Mouse (Mus musculus): ENCODE measurements around the gene Adrm1. TPM values are rescaled to one million over a fixed set of nuclear protein-coding genes. Genes with fewer than 3 reads are reported as not detected.

Adrm1 gene
- polyA plus RNA-seq, 1 experiment from 2014 or later: 277 TPM

DNA sequence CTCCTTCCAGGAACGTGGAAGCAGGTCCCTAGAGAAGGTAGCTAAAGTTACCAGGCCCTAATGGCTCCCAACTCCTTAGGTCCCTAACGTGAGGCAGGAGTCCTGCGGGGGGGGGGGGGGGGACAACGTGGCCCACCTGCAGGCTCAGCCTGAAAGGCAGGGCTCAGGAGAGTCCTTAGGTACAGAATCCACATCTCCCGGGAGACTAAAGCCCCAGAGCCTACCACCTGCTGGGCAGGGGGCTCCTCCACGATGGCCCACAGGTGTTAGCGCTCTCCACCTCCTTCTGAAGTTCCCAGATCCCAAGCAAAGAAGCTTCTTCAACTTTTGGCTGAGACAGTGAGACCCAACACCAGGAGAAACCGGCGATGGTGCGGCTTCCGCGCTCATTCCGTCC, 53.4 kb downstream of the Adrm1 start:
- WGBS: 1% methylated on average over 13 of the region's 13 CpGs
- H3K9me3 ChIP-seq (replicated peaks): no peaks in the 10 kb centered on the region
- peak overlapping the region; percentile 77 for H3K4me3 ChIP-seq
- peaks cover 73% of the 10 kb centered on the region for H3K27me3 ChIP-seq (ENCODE audit: low read depth, poor library complexity, severe bottlenecking)
- peaks cover 65% of the 10 kb centered on the region for H3K4me1 ChIP-seq
- peak overlapping the region; percentile 79; the same call in 1 of the 2 replicates for H3K27ac ChIP-seq (replicated peaks)
- DNase-seq (ENCODE audit: low spot score): no peak
- H3K36me3 ChIP-seq: 0 out of 2 replicates have a peak, but pooled peaks cover 2% of the 10 kb centered on the region

DNA sequence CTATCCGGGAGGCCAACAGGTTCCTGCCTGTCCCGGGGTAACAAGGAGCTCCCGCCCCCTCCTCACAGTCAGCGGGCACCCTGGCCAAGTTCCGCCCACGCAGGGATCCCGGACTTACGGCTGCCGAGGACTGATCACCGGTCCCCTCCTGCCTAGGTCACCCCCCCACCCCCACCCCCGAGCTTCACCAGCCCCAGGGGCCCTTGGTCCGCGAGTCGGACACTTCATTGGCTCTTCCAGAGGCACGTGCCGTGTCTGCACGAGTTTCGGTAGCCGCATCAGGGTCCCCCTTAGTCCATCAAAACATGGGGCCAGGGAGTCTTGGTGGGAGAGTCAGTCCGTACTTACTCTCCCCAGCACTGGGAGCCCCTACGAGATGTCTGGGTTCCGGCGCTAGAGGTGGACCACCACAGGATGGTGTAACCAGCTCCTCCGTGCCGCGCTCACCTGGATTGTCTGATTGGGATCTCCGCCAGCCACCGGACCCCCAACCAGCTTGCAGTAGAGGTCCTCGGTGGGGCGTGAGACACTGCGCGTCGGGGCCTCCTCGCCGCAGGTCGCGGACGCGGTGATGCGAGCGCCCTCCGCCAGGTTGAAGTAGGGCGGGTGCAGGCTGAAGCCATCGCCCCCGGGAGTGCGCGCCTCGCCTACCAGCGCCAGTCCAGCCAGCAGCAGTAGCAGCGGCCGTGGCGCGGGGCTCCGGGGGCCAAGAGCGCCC, 53.9 kb downstream of the Adrm1 start:
- Histone ChIP-seq H3K27me3 (ENCODE audit: low read depth, poor library complexity, severe bottlenecking) (peaks cover 68% of the 10 kb centered on the region), H3K4me3 (peak overlapping the region; percentile 77), H3K36me3 (0 out of 2 replicates have a peak, but pooled peaks cover 2% of the 10 kb centered on the region), H3K9me3 (replicated peaks) (no peaks in the 10 kb centered on the region), H3K4me1 (peaks cover 64% of the 10 kb centered on the region), H3K27ac (replicated peaks) (peak overlapping the region; percentile 79)
- peak; percentile 59 for DNase-seq (ENCODE audit: low spot score)
- WGBS: under 1% methylated on average over 54 of the region's 55 CpGs

Small RNAs within 50 kb of the gene (microRNA-seq; reads per million reads assigned to microRNA genes)
- not detected for gene Mir7005

Other genes starting within 250 kb of the Adrm1 start
- 3.5 and 4.0 TPM in 2 replicates for gene Taf4, start 194.8 kb upstream of the Adrm1 start, polyA plus RNA-seq (2016; fragmentation: Nextera tagmentation; extraction: Ambion mirVana)
- gene Lsm14b, start 146.5 kb upstream of the Adrm1 start, polyA plus RNA-seq (2016; fragmentation: Nextera tagmentation; extraction: Ambion mirVana): 9.4 and 10.4 TPM in 2 replicates
- 784 and 855 TPM in 2 replicates for gene Psma7, start 129.1 kb upstream of the Adrm1 start, polyA plus RNA-seq (2016; fragmentation: Nextera tagmentation; extraction: Ambion mirVana)
- gene Ss18l1, start 129.0 kb upstream of the Adrm1 start, polyA plus RNA-seq (2016; fragmentation: Nextera tagmentation; extraction: Ambion mirVana): 8.6 and 14.6 TPM in 2 replicates
- 33.2 and 37.9 TPM in 2 replicates for gene Mtg2, start 100.9 kb upstream of the Adrm1 start, polyA plus RNA-seq (2016; fragmentation: Nextera tagmentation; extraction: Ambion mirVana)
- gene Hrh3, start 67.0 kb upstream of the Adrm1 start, polyA plus RNA-seq (2016; fragmentation: Nextera tagmentation; extraction: Ambion mirVana): 1.2 and 2.7 TPM in 2 replicates
- gene Osbpl2, start 52.2 kb upstream of the Adrm1 start, polyA plus RNA-seq (2016; fragmentation: Nextera tagmentation; extraction: Ambion mirVana): 30.5 and 43.3 TPM in 2 replicates
- gene Lama5, start 54.4 kb downstream of the Adrm1 start, polyA plus RNA-seq (2016; fragmentation: Nextera tagmentation; extraction: Ambion mirVana): 5.3 and 6.4 TPM in 2 replicates
- 409 and 515 TPM in 2 replicates for gene Rps21, start 85.9 kb downstream of the Adrm1 start, polyA plus RNA-seq (2016; fragmentation: Nextera tagmentation; extraction: Ambion mirVana)
- gene Cables2, start 102.0 kb downstream of the Adrm1 start, polyA plus RNA-seq (2016; fragmentation: Nextera tagmentation; extraction: Ambion mirVana): 12.1 and 14.0 TPM in 2 replicates
- gene Rbbp8nl, start 118.4 kb downstream of the Adrm1 start, polyA plus RNA-seq (2016; fragmentation: Nextera tagmentation; extraction: Ambion mirVana): 0.11 TPM in 1 of 2 replicates, not detected in the other
- gene Gata5, start 163.2 kb downstream of the Adrm1 start, polyA plus RNA-seq (2016; fragmentation: Nextera tagmentation; extraction: Ambion mirVana): 0.04 and 0.10 TPM in 2 replicates

All from midbrain, embryonic 10.5 days (tissue).